Mouse (Mus musculus) ES-Bruce4 (cell line): ENCODE measurements around the gene Adk.

Experiments used
- CTCF ChIP-seq: IDR thresholded peaks from one replicate; pipeline ENCODE4 v1.8.1; 2011; ENCODE audit warnings: low read depth, low read length
- POLR2A ChIP-seq: IDR thresholded peaks from one replicate; pipeline ENCODE4 v1.8.1; 2011; ENCODE audit warnings: low read length; ENCODE audit not compliant: insufficient read depth

GRCm38 (mm10) chr14:21018977-21019376 lies 33.4 kb upstream of the Adk start:
- TF ChIP-seq POLR2A (no peak), CTCF (no peak)
